Mouse (Mus musculus): ENCODE data around the gene Dnaja3. TPM values are rescaled to one million over a fixed set of nuclear protein-coding genes. Genes with fewer than 3 reads are reported as not detected.
A peak's percentile ranks its signal among the peaks of the same experiment; 100 is the strongest.

Dnaja3 gene
- polyA plus RNA-seq, 1 experiment: 69.5 TPM

DNA sequence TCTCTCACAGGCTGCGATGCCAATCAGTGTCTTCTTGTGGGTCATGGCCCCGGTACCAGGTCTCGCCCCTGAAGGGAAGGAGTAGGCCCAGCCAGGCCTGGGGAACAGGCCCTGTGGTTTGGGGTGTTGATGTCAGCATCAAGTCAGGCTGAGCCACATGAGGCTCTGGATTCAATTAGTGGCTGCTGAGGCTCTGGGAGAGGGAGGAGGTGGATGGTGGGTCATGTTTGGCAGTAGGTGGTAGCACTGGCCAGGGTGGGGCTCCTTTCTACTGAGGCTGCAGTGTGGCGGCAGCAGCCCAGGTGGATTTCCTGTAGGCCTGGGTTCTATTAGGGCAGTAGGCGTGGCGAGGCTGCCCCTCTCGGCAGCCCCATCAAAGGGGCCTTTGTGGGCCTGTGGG, 11.8 kb downstream of the Dnaja3 start:
- Histone ChIP-seq H3K36me3 (ENCODE audit: control insufficient read depth, insufficient read depth) (peaks cover 34% of the 10 kb centered on the region), H3ac (ENCODE audit: control insufficient read depth, insufficient read length) (no peak overlapping the region), H3K4me3 (no peak overlapping the region), H3K4me2 (ENCODE audit: low read depth) (no peak overlapping the region), H3K27me3 (ENCODE audit: control insufficient read depth, insufficient read depth, insufficient read length) (no peaks in the 10 kb centered on the region), H3K79me2 (ENCODE audit: control insufficient read depth, insufficient read depth) (peaks cover 31% of the 10 kb centered on the region)
- TF ChIP-seq POLR2AphosphoS2 (IDR thresholded peaks at IDR 0.05; ENCODE audit: insufficient read length, low read depth) (peak; percentile 62), POLR2A (IDR thresholded peaks at IDR 0.05; ENCODE audit: insufficient read length, low read depth) (no peak)

DNA sequence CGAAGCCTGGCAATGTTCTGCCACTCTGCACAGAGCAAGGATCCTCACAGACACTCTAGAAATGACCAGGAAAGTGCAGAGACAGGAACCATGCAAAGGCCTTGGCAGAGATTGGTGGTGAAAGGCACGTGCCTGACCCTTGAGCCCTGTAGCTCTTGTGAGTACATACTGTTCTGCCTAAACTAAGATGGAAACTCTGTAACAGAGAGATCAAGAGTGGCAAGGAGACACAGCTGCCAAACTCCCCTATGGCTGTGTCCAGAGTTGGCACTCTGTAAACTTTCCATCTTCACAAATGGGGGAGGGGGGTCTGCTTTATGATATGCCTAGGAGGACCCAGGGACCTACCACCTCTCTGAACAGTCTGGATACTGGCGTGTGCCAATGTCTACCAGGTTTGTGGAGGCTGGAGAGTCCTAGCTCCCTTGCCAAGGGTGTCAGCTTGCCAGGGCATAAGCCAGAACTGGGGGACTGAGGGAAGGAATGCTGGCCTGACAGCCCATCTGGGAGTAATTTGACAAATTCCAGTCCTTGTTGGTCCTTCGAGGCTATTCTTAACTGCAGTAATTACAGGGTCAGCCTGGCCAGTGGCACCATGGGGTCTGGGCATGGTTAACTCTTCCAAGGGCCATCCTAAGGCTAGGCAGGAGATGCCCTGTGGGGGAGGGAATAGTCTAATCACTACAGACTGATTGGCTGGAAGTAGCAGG, 13.1 kb downstream of the Dnaja3 start:
- Histone ChIP-seq H3ac (ENCODE audit: control insufficient read depth, insufficient read length) (no peak overlapping the region), H3K79me2 (ENCODE audit: control insufficient read depth, insufficient read depth) (peaks cover 23% of the 10 kb centered on the region), H3K36me3 (ENCODE audit: control insufficient read depth, insufficient read depth) (peaks cover 34% of the 10 kb centered on the region), H3K27me3 (ENCODE audit: control insufficient read depth, insufficient read depth, insufficient read length) (no peaks in the 10 kb centered on the region), H3K4me3 (no peak overlapping the region), H3K4me2 (ENCODE audit: low read depth) (no peak overlapping the region)
- no peak for TF ChIP-seq TCF12 (IDR thresholded peaks at IDR 0.05; ENCODE audit: insufficient read depth, poor library complexity, severe bottlenecking)
- no peak for TF ChIP-seq CEBPB (IDR thresholded peaks at IDR 0.05; ENCODE audit: insufficient read depth, poor library complexity, severe bottlenecking)

DNA sequence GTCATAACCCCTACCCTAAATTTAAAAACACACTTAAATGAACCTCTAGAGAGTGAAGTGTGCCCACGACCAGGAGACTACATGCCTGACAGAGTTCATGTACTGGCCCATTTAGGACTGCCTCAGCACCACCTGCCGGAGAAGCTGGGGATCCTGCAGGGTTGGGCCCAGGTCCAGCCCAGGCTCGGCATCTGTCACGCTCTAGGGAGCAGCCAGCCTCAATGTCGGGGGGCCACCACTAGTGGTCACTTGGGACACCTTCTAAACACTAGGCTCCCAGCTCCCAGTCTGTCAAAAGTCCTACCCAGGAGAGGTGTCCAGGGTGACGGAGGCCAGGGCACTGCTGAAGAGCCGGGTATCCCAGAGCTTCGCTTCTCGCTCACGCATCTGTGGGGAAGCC, 14.9 kb downstream of the Dnaja3 start:
- Histone ChIP-seq H3K79me2 (ENCODE audit: control insufficient read depth, insufficient read depth) (peaks cover 14% of the 10 kb centered on the region), H3K36me3 (ENCODE audit: control insufficient read depth, insufficient read depth) (peaks cover 34% of the 10 kb centered on the region), H3K27me3 (ENCODE audit: control insufficient read depth, insufficient read depth, insufficient read length) (no peaks in the 10 kb centered on the region), H3K4me2 (ENCODE audit: low read depth) (no peak overlapping the region), H3K4me3 (no peak overlapping the region), H3ac (ENCODE audit: control insufficient read depth, insufficient read length) (no peak overlapping the region)
- no peak for TF ChIP-seq MYOG (IDR thresholded peaks at IDR 0.05; ENCODE audit: control insufficient read depth in 1 of 3, insufficient read depth in 1 of 3, insufficient read length in 2 of 3, low read depth in 2 of 3)
- TF ChIP-seq REST (IDR thresholded peaks at IDR 0.05; ENCODE audit: insufficient read depth, insufficient read length): no peak
- TF ChIP-seq MYOD1 (IDR thresholded peaks at IDR 0.05; ENCODE audit: control insufficient read depth in 1 of 3, insufficient read length in 2 of 3, low read depth in 2 of 3): no peak
- no peak for TF ChIP-seq POLR2A (IDR thresholded peaks at IDR 0.05; ENCODE audit: insufficient read length, low read depth)
- TF ChIP-seq TCF12 (IDR thresholded peaks at IDR 0.05; ENCODE audit: insufficient read depth, poor library complexity, severe bottlenecking): no peak
- TF ChIP-seq USF1 (IDR thresholded peaks at IDR 0.05; ENCODE audit: low read depth): no peak
- TF ChIP-seq SRF (IDR thresholded peaks at IDR 0.05; ENCODE audit: control insufficient read depth, insufficient read length, low read depth): no peak
- no peak for TF ChIP-seq TCF3 (IDR thresholded peaks at IDR 0.05; ENCODE audit: insufficient read length, low read depth)
- TF ChIP-seq CEBPB (IDR thresholded peaks at IDR 0.05; ENCODE audit: insufficient read depth, poor library complexity, severe bottlenecking): no peak
- TF ChIP-seq POLR2AphosphoS2 (IDR thresholded peaks at IDR 0.05; ENCODE audit: insufficient read length, low read depth): no peak
- no peak for TF ChIP-seq E2F4 (IDR thresholded peaks at IDR 0.05; ENCODE audit: insufficient read depth)
- TF ChIP-seq MAX (IDR thresholded peaks at IDR 0.05; ENCODE audit: low read depth): no peak

DNA sequence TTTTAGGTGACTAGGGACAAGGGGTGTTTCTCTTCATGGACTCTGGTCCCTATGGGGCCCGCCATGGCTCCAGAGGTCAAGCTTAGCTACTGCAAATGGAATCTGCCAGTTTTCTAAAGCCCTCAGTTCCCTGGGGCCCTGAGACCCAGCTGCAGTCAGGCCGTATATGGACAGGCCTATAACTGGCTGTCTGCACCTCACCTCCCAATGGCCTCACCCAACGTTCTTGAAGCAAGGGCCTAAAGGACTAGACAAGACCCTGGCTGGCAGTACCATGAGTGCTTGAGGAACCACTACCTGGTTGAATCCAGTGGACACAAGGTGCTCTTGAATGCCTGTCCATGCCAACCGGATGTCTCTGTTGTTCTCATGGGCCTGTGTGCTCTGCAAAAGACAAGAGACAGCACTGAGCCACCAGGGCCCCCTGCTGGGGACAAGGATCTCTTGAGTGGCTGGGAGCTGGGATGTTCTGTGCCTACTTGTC, 15.5 kb downstream of the Dnaja3 start:
- Histone ChIP-seq H3K36me3 (ENCODE audit: control insufficient read depth, insufficient read depth) (peaks cover 32% of the 10 kb centered on the region), H3ac (ENCODE audit: control insufficient read depth, insufficient read length) (no peak overlapping the region)

DNA sequence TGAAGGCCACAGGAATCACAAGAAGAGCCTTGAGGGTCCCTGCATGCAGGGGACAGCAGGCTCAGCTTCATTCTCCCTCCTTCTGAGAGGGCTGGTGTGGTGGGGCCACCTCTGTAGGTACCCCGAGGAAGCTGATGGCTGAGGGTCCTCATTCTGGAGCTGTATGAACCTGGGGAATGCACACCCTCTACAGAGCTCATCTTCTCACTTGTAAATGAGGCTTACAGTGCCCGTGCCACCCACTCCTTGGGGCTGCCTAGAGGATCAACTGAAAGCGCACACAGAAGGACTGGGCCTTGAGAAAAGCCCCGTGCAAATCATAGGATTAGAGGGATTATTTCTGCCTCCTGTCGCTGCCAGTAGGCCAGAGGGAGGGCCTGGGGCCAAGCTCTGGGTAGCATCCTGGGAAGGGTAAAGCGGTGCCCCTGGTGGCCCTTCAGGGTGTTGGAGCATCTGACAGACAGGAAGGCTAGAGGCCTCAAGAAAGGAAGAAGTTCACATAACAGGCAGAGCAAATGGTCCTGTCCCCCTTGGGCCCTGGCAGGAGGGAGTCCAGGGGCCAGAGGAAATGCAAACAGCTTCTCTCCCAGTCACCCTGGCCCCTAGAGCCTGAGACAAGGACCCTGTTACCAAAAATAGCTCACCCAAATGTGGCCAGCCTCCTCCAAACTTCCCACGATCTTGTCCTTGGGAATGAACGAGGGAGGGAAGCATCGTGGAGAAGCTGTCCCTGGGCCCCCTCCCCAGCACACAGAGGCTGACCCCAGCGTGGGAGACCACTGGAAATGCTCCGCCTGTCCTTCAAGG, 16.2 kb downstream of the Dnaja3 start:
- H3ac ChIP-seq (ENCODE audit: control insufficient read depth, insufficient read length): no peak overlapping the region
- peak overlapping the region; percentile 26 for H3K4me2 ChIP-seq (ENCODE audit: low read depth)
- peaks cover 1% of the 10 kb centered on the region for H3K79me2 ChIP-seq (ENCODE audit: control insufficient read depth, insufficient read depth)
- TF ChIP-seq MYOD1 (IDR thresholded peaks at IDR 0.05; ENCODE audit: control insufficient read depth in 1 of 3, insufficient read length in 2 of 3, low read depth in 2 of 3): peak in 1 of 3 experiments; percentile 3
- no peak for TF ChIP-seq TCF3 (IDR thresholded peaks at IDR 0.05; ENCODE audit: insufficient read length, low read depth)
- no peak overlapping the region for H3K4me3 ChIP-seq
- H3K36me3 ChIP-seq (ENCODE audit: control insufficient read depth, insufficient read depth): peaks cover 25% of the 10 kb centered on the region
- no peaks in the 10 kb centered on the region for H3K27me3 ChIP-seq (ENCODE audit: control insufficient read depth, insufficient read depth, insufficient read length)

More for the DNA sequence above, 15.5 kb downstream of the Dnaja3 start:
- H3K4me3 ChIP-seq: no peak overlapping the region
- H3K79me2 ChIP-seq (ENCODE audit: control insufficient read depth, insufficient read depth): peaks cover 8% of the 10 kb centered on the region
- peak overlapping the region; percentile 26 for H3K4me2 ChIP-seq (ENCODE audit: low read depth)
- no peaks in the 10 kb centered on the region for H3K27me3 ChIP-seq (ENCODE audit: control insufficient read depth, insufficient read depth, insufficient read length)
- TF ChIP-seq REST (IDR thresholded peaks at IDR 0.05; ENCODE audit: insufficient read depth, insufficient read length) (no peak), TCF12 (IDR thresholded peaks at IDR 0.05; ENCODE audit: insufficient read depth, poor library complexity, severe bottlenecking) (no peak), USF1 (IDR thresholded peaks at IDR 0.05; ENCODE audit: low read depth) (no peak), POLR2AphosphoS2 (IDR thresholded peaks at IDR 0.05; ENCODE audit: insufficient read length, low read depth) (no peak)
